Mouse (Mus musculus) midbrain, embryonic 11.5 days (tissue): ENCODE measurements around the gene Chd2. TPM values are rescaled to one million over a fixed set of nuclear protein-coding genes. Genes with fewer than 3 reads are reported as not detected.
A peak's percentile ranks its signal among the peaks of the same experiment; 100 is the strongest.

Experiments used
- ATAC-seq: fragments of 200-750 bp; cut with Nextera tagmentation; 2 replicates; pipeline ENCODE4 v1.8.0; 2017; ENCODE audit warnings: moderate TSS enrichment, moderate library complexity; ENCODE audit not compliant: low FRiP score
- DNase-seq: peaks from one replicate; pipeline ENCODE4 v3.0.0; 2015; ENCODE audit warnings: low spot score; ENCODE audit errors: missing footprints
- H3K27ac ChIP-seq: fragments of 300-500 bp; sonication (generic); 2 replicates; pipeline ENCODE4 v1.5.1; 2014; ENCODE audit warnings: low read depth, low read length
- H3K27me3 ChIP-seq: fragments of 300-500 bp; sonication (generic); 2 replicates; pipeline ENCODE4 v1.6.1; 2014; ENCODE audit warnings: mild to moderate bottlenecking, low read length, moderate library complexity, mixed read lengths; ENCODE audit not compliant: control insufficient read depth, insufficient read depth
- H3K36me3 ChIP-seq: fragments of 300-500 bp; sonication (generic); 2 replicates; pipeline ENCODE4 v1.6.1; 2014; ENCODE audit warnings: mild to moderate bottlenecking, low read length, moderate library complexity, mixed read lengths; ENCODE audit not compliant: control insufficient read depth, insufficient read depth
- H3K4me1 ChIP-seq: fragments of 300-500 bp; sonication (generic); 2 replicates; pipeline ENCODE4 v1.6.1; 2014; ENCODE audit warnings: low read length; ENCODE audit not compliant: control insufficient read depth, insufficient read depth
- H3K4me2 ChIP-seq: fragments of 300-500 bp; sonication (generic); 2 replicates; pipeline ENCODE4 v1.6.1; 2014; ENCODE audit warnings: mild to moderate bottlenecking, moderate library complexity
- H3K4me3 ChIP-seq: fragments of 300-500 bp; sonication (generic); 2 replicates; pipeline ENCODE4 v1.5.1; 2014; ENCODE audit warnings: low read depth, low read length
- H3K9ac ChIP-seq: fragments of 300-500 bp; sonication (generic); 2 replicates; pipeline ENCODE4 v1.6.1; 2014; ENCODE audit warnings: low read length
- H3K9me3 ChIP-seq: fragments of 300-500 bp; sonication (generic); 2 replicates; pipeline ENCODE4 v1.6.1; 2016; ENCODE audit warnings: low read length; ENCODE audit not compliant: control insufficient read depth
- WGBS: fragments of 180-500 bp; shearing (Covaris S2); extraction: QIAGEN DNeasy Blood & Tissue Kit; methylation state at CpG from one replicate; pipeline ENCODE4 v1.1.7; 2014; 5-methylcytosine and 5-hydroxymethylcytosine counted together
- polyA plus RNA-seq: library from polyadenylated mRNA; unstranded; fragments of >200 nt; fragmentation: Nextera tagmentation; extraction: Ambion mirVana; gene quantifications from 2 replicates; pipeline ENCODE4 v1.2.1, GENCODE M21; 2014

Gene Chd2
- polyA plus RNA-seq, 1 experiment from 2014 or later = 41.7 TPM

DNA sequence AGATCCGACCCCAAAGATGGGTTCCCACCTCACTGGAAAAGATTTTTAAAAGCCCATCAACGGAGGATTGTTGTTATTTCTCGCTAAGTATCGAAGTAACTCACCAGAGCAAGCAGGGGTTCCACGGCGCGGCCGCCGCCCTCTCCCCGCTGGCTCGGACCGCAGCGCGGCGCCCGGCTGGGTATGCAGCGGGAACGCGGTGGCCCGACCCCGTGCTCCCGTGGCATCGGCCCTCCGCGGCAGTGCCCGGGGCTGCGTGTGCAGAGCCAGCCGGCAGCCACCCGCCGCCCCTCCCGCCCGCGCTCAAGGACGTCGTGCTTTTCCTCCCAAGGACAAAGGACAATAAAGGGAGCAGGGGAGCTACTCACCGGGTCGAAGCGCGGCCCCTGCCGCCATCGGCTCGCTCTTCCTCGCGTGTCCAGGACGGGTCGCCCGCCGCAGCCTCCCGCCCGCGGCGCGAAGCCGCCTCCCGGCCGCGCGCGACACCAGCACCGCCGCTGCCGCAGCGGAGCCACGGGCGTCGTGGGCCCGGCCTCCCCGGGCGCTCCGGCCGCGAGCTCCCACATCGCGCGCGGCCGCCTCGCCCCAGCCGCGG lies 16.1 kb upstream of the Chd2 start:
- DNase-seq (no peak), ATAC-seq (no peak; the same call in 1 of the 2 replicates)
- Histone ChIP-seq H3K4me3 (peak overlapping the region; percentile 100), H3K9me3 (no peaks in the 10 kb centered on the region), H3K9ac (peak overlapping the region; percentile 100), H3K4me2 (peak overlapping the region; percentile 2; the same call in 1 of the 2 replicates), H3K27ac (peak overlapping the region; percentile 99), H3K27me3 (no peaks in the 10 kb centered on the region), H3K4me1 (peaks cover 3% of the 10 kb centered on the region; the same call in 1 of the 2 replicates), H3K36me3 (no peaks in the 10 kb centered on the region; the same call in 1 of the 2 replicates)
- under 1% methylated on average over 69 of the region's 80 CpGs for WGBS

DNA sequence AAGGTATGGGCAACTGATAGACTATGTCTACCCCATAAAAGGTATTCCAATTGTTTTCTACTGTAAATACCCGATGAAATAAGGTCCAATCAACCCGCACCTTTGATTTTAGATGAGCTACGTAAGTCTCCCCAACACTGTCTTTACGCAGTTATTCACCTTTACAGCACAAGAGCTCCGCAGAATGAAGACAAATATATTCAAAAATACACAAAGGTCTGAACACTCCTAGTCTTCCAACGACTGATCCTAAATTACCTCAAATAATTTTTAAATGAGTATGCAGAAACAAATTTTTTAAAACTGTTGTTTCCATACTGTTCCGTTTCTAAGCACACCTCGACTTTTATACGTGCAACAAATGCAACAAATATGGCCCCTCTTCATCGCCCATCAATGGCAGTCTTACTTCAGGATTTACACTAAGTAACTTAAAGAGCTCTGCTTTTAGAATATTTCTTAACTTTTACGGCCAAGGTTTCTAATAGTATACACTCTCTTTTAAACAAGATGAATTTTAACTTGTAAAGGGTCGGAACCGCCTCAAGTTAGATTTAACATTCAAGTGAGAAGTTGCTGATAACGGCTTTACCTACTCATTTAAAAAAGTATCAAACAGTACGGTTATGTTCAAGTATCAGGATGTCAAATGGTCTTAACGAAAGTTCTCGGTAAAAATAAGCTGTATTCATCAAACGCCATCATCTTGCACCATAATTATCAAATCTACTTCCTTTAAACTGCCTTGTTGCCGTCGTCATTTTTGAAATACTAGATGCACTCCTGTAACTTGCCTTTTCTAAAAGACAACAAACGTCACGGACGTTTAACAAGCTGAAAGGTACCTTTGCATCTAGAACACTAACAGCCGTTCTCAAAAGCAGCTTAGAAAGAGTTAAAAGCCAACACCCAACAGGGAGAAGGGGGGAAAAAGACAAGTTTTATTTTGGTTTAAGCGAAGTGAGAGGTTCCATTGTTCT lies 15.3 kb upstream of the Chd2 start:
- Histone ChIP-seq H3K27ac (peak overlapping the region; percentile 99), H3K36me3 (peaks cover 2% of the 10 kb centered on the region; the same call in 1 of the 2 replicates), H3K4me1 (peaks cover 5% of the 10 kb centered on the region; the same call in 1 of the 2 replicates), H3K9me3 (no peaks in the 10 kb centered on the region), H3K27me3 (no peaks in the 10 kb centered on the region), H3K9ac (peak overlapping the region; percentile 100), H3K4me2 (peak overlapping the region; percentile 57), H3K4me3 (peak overlapping the region; percentile 100)
- ATAC-seq (no peak), DNase-seq (peak; percentile 96)
- WGBS = under 1% methylated on average over 25 of the region's 25 CpGs

DNA sequence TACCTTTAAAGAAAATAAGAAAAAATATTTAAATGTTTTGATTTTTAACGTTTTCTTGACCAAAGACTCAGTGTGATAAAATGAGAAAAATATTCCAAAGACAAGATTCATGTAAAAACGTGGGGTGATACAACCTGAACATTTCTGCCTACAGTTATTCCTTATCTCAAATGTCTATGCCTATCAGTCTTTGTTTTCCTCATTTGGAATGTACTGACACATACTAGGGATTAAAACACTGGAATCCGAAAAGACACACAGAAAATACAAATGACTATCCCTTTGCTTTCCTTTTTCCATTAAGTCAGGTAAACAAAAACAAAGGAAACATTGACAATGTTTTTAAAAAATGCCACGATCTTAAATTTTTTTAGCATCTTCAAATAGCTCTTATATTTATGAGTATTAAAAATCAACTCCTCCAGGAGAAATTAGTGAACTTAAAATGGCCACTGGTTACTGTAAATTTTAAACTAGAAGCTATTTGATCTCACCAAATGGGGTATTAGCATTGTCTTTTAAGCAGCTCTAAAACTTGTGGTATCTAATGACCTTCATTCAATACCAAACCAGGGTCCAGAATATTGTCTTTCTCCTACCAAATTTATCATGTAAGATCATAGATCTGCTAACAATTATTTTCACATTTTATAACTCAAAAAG lies 14.4 kb upstream of the Chd2 start:
- WGBS = 27% methylated on average over 4 of the region's 4 CpGs
- H3K27me3 ChIP-seq = no peaks in the 10 kb centered on the region
- H3K36me3 ChIP-seq = peaks cover 2% of the 10 kb centered on the region; the same call in 1 of the 2 replicates
- H3K4me3 ChIP-seq = peak overlapping the region; percentile 100
- DNase-seq = peak; percentile 88
- no peak for ATAC-seq
- peaks cover 5% of the 10 kb centered on the region; the same call in 1 of the 2 replicates for H3K4me1 ChIP-seq
- no peaks in the 10 kb centered on the region for H3K9me3 ChIP-seq
- H3K27ac ChIP-seq = no peak overlapping the region
- H3K4me2 ChIP-seq = peak overlapping the region; percentile 57
- peak overlapping the region; percentile 55; the same call in 1 of the 2 replicates for H3K9ac ChIP-seq

GRCm38 (mm10) chr7:73554849-73555248 lies 13.2 kb upstream of the Chd2 start:
- Histone ChIP-seq H3K9me3 (no peaks in the 10 kb centered on the region), H3K4me1 (peaks cover 5% of the 10 kb centered on the region; the same call in 1 of the 2 replicates), H3K27ac (no peak overlapping the region), H3K27me3 (no peaks in the 10 kb centered on the region), H3K4me2 (no peak overlapping the region), H3K9ac (no peak overlapping the region), H3K4me3 (no peak overlapping the region), H3K36me3 (peaks cover 5% of the 10 kb centered on the region; the same call in 1 of the 2 replicates)
- DNase-seq = no peak
- no peak for ATAC-seq
- 87% methylated on average over 2 of the region's 2 CpGs for WGBS

DNA sequence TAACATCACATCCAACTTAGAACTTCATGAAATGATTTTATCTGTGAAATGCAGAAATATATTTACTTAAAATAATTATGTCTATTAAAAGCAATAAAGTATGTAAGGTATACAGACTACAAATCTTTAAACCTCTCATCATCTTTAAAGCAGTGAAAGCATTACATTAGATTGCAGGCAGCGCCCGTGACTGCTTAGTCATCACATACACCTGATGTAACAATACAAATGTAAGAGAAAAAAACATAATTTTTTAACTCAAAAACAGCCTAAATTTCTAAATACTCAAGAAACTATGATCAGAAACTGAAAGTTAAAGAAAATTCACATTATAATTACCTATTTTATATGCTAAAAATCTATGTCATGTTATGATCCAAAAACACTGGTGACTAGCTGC lies 11.5 kb upstream of the Chd2 start:
- Histone ChIP-seq H3K4me2 (no peak overlapping the region), H3K4me1 (peaks cover 2% of the 10 kb centered on the region; the same call in 1 of the 2 replicates), H3K4me3 (no peak overlapping the region), H3K36me3 (peaks cover 8% of the 10 kb centered on the region; the same call in 1 of the 2 replicates), H3K27me3 (no peaks in the 10 kb centered on the region), H3K9me3 (no peaks in the 10 kb centered on the region), H3K27ac (no peak overlapping the region), H3K9ac (no peak overlapping the region)
- ATAC-seq = no peak
- DNase-seq = no peak
- 91% methylated on average over 2 of the region's 2 CpGs for WGBS

DNA sequence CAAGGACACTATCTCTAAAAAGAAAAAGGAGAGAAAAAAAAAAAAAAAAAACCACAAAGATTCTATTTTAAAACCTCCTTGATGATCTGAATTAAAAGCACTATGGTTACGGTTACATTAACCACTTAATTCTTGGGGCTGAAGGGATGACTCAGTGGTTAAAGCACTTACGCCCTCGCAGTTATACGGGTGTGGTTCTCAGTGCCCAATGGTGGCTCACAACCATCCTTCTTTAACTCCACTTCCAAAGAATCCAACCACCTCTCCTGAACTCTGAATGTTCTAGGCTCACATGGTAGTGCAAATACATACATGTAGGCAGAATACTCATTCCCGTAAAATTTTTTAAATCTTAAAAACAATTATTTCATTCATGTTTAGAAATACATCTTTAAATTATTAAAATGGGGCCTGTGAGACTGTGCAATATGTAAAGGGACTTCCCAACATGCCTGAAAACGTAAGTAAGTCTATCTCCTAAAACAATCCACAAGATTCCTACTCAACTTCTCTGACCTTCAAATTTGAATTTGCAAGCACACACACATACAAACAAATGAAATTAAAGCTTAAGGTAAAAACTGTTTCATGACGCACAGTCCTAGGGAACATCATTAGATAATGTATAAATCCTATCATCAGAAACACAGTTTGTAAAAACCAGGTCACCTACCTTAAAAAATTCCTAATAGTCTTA lies 10.6 kb upstream of the Chd2 start:
- no peak overlapping the region for H3K4me2 ChIP-seq
- peak; percentile 81 for DNase-seq
- no peak overlapping the region for H3K4me3 ChIP-seq
- H3K27ac ChIP-seq = no peak overlapping the region
- WGBS = 95% methylated on average over 7 of the region's 7 CpGs
- H3K36me3 ChIP-seq = peaks cover 8% of the 10 kb centered on the region; the same call in 1 of the 2 replicates
- H3K9me3 ChIP-seq = no peaks in the 10 kb centered on the region
- no peak for ATAC-seq
- H3K9ac ChIP-seq = no peak overlapping the region
- H3K27me3 ChIP-seq = no peaks in the 10 kb centered on the region
- peaks cover 2% of the 10 kb centered on the region; the same call in 1 of the 2 replicates for H3K4me1 ChIP-seq

- H3K9me3 ChIP-seq = no peaks in the 10 kb centered on the region
- ATAC-seq (no peak), DNase-seq (peak; percentile 75)
- H3K4me2 ChIP-seq = no peak overlapping the region
- no peak overlapping the region for H3K27ac ChIP-seq
- H3K4me1 ChIP-seq = peaks cover 7% of the 10 kb centered on the region
- peaks cover 10% of the 10 kb centered on the region; the same call in 1 of the 2 replicates for H3K36me3 ChIP-seq
- no peaks in the 10 kb centered on the region for H3K27me3 ChIP-seq
- H3K9ac ChIP-seq = no peak overlapping the region
- H3K4me3 ChIP-seq = no peak overlapping the region
These were observed 9.7 kb upstream of the Chd2 start for GRCm38 (mm10) chr7:73551370-73551769.

GRCm38 (mm10) chr7:73548051-73548450 lies 6.4 kb upstream of the Chd2 start:
- Histone ChIP-seq H3K27ac (no peak overlapping the region), H3K36me3 (peaks cover 10% of the 10 kb centered on the region; the same call in 1 of the 2 replicates), H3K4me3 (no peak overlapping the region), H3K4me1 (peaks cover 7% of the 10 kb centered on the region), H3K27me3 (no peaks in the 10 kb centered on the region), H3K9me3 (no peaks in the 10 kb centered on the region), H3K4me2 (no peak overlapping the region), H3K9ac (no peak overlapping the region)
- 92% methylated on average over 2 of the region's 2 CpGs for WGBS
- DNase-seq (peak; percentile 88), ATAC-seq (no peak)
